Mouse (Mus musculus) embryonic facial prominence, embryonic 13.5 days (tissue): ENCODE data around the gene Copz1. TPM values are rescaled to one million over a fixed set of nuclear protein-coding genes. Genes with fewer than 3 reads are reported as not detected.
A peak's percentile ranks its signal among the peaks of the same experiment; 100 is the strongest.

ENCODE experiments used
- ATAC-seq: fragments of 200-750 bp; cut with Nextera tagmentation; 2 replicates; pipeline ENCODE4 v1.8.0; 2017; ENCODE audit warnings: low read depth; ENCODE audit not compliant: insufficient number of reproducible peaks, insufficient read depth, low FRiP score, low TSS enrichment
- H3K27ac ChIP-seq: fragments of 300-500 bp; sonication (generic); 2 replicates; pipeline ENCODE4 v1.5.1; 2015; ENCODE audit warnings: moderate library complexity, mild to moderate bottlenecking, inconsistent platforms
- H3K27me3 ChIP-seq: fragments of 300-500 bp; sonication (generic); 2 replicates; pipeline ENCODE4 v1.6.1; 2015; ENCODE audit warnings: mild to moderate bottlenecking, inconsistent platforms
- H3K36me3 ChIP-seq: fragments of 300-500 bp; sonication (generic); 2 replicates; pipeline ENCODE4 v1.6.1; 2015; ENCODE audit warnings: mild to moderate bottlenecking, inconsistent platforms
- H3K4me1 ChIP-seq: fragments of 300-500 bp; sonication (generic); 2 replicates; pipeline ENCODE4 v1.6.1; 2015; ENCODE audit warnings: inconsistent platforms
- H3K4me2 ChIP-seq: fragments of 300-500 bp; sonication (generic); 2 replicates; pipeline ENCODE4 v1.6.1; 2015; ENCODE audit warnings: moderate library complexity, mild to moderate bottlenecking, inconsistent platforms
- H3K4me3 ChIP-seq: fragments of 300-500 bp; sonication (generic); 2 replicates; pipeline ENCODE4 v1.5.1; 2015; ENCODE audit warnings: mild to moderate bottlenecking, inconsistent platforms
- H3K9ac ChIP-seq: fragments of 300-500 bp; sonication (generic); 2 replicates; pipeline ENCODE4 v1.6.1; 2015; ENCODE audit warnings: mild to moderate bottlenecking, inconsistent platforms
- H3K9me3 ChIP-seq: fragments of 300-500 bp; sonication (generic); 2 replicates; pipeline ENCODE4 v1.6.1; 2016; ENCODE audit warnings: inconsistent platforms
- WGBS: fragments of 180-500 bp; shearing (Covaris S2); methylation state at CpG from one replicate; pipeline ENCODE4 v1.1.7; 2015; ENCODE audit warnings: mixed read lengths; 5-methylcytosine and 5-hydroxymethylcytosine counted together
- polyA plus RNA-seq: library from polyadenylated mRNA; unstranded; fragments of >200 nt; fragmentation: Nextera tagmentation; extraction: Ambion mirVana; gene quantifications from 2 replicates; pipeline ENCODE4 v1.2.1, GENCODE M21; 2015

Copz1 gene
- polyA plus RNA-seq, 1 experiment from 2014 or later = 287 TPM

GRCm38 (mm10) chr15:103280817-103281464 lies 8.4 kb downstream of the Copz1 start:
- no peak overlapping the region for H3K4me3 ChIP-seq
- ATAC-seq = no peak
- 56% methylated on average over 3 of the region's 3 CpGs for WGBS

GRCm38 (mm10) chr15:103281465-103282205 lies 9.1 kb downstream of the Copz1 start:
- no peaks in the 10 kb centered on the region for H3K27me3 ChIP-seq
- H3K4me1 ChIP-seq = peaks cover 22% of the 10 kb centered on the region
- no peak overlapping the region for H3K4me3 ChIP-seq
- H3K36me3 ChIP-seq = 0 out of 2 replicates have a peak, but pooled peaks cover 5% of the 10 kb centered on the region
- H3K9ac ChIP-seq = no peak overlapping the region
- no peak for ATAC-seq
- no peak overlapping the region for H3K4me2 ChIP-seq
- no peak overlapping the region for H3K27ac ChIP-seq
- WGBS = 93% methylated on average over 3 of the region's 3 CpGs
- no peaks in the 10 kb centered on the region for H3K9me3 ChIP-seq

More at GRCm38 (mm10) chr15:103280817-103281464, 8.4 kb downstream of the Copz1 start:
- Histone ChIP-seq H3K9me3 (no peaks in the 10 kb centered on the region), H3K4me2 (no peak overlapping the region), H3K27ac (no peak overlapping the region), H3K27me3 (no peaks in the 10 kb centered on the region), H3K36me3 (0 out of 2 replicates have a peak, but pooled peaks cover 5% of the 10 kb centered on the region), H3K4me1 (peaks cover 19% of the 10 kb centered on the region), H3K9ac (no peak overlapping the region)

- H3K4me1 ChIP-seq = peaks cover 18% of the 10 kb centered on the region
- no peak overlapping the region for H3K4me2 ChIP-seq
- no peak for ATAC-seq
- no peak overlapping the region for H3K27ac ChIP-seq
- 63% methylated on average over 3 of the region's 3 CpGs for WGBS
- no peaks in the 10 kb centered on the region for H3K27me3 ChIP-seq
- H3K4me3 ChIP-seq = no peak overlapping the region
- H3K36me3 ChIP-seq = peaks cover 18% of the 10 kb centered on the region
- no peaks in the 10 kb centered on the region for H3K9me3 ChIP-seq
- H3K9ac ChIP-seq = no peak overlapping the region
These were observed 11.6 kb downstream of the Copz1 start for GRCm38 (mm10) chr15:103284066-103284465.

- Histone ChIP-seq H3K4me2 (no peak overlapping the region), H3K27ac (0 out of 2 replicates have a peak overlapping the region, but pooled peaks have one; percentile 64), H3K36me3 (peaks cover 23% of the 10 kb centered on the region), H3K4me3 (no peak overlapping the region), H3K27me3 (no peaks in the 10 kb centered on the region), H3K4me1 (peaks cover 19% of the 10 kb centered on the region), H3K9me3 (no peaks in the 10 kb centered on the region), H3K9ac (no peak overlapping the region)
- 40% methylated on average over 2 of the region's 2 CpGs for WGBS
- no peak for ATAC-seq
These were observed 12.1 kb downstream of the Copz1 start for GRCm38 (mm10) chr15:103284647-103285046.

- Histone ChIP-seq H3K36me3 (peaks cover 33% of the 10 kb centered on the region), H3K27ac (peak overlapping the region; percentile 64), H3K9ac (no peak overlapping the region), H3K27me3 (no peaks in the 10 kb centered on the region), H3K4me3 (no peak overlapping the region), H3K9me3 (no peaks in the 10 kb centered on the region), H3K4me1 (peaks cover 24% of the 10 kb centered on the region), H3K4me2 (no peak overlapping the region)
- no peak for ATAC-seq
- 68% methylated on average over 1 of the region's 1 CpGs for WGBS
These were observed 13.4 kb downstream of the Copz1 start for GRCm38 (mm10) chr15:103285778-103286417.

- Histone ChIP-seq H3K4me3 (no peak overlapping the region), H3K9me3 (no peaks in the 10 kb centered on the region), H3K4me2 (no peak overlapping the region), H3K27me3 (no peaks in the 10 kb centered on the region), H3K4me1 (peaks cover 22% of the 10 kb centered on the region), H3K36me3 (peaks cover 60% of the 10 kb centered on the region), H3K27ac (peak overlapping the region; percentile 1; the same call in 1 of the 2 replicates), H3K9ac (no peak overlapping the region; the same call in 1 of the 2 replicates)
- WGBS = 52% methylated on average over 5 of the region's 5 CpGs
- ATAC-seq = no peak
These were observed 17.1 kb downstream of the Copz1 start for GRCm38 (mm10) chr15:103289600-103289999.

GRCm38 (mm10) chr15:103290417-103290816 lies 17.9 kb downstream of the Copz1 start:
- Histone ChIP-seq H3K4me1 (peaks cover 16% of the 10 kb centered on the region), H3K4me3 (no peak overlapping the region), H3K9ac (no peak overlapping the region), H3K9me3 (no peaks in the 10 kb centered on the region), H3K27ac (no peak overlapping the region), H3K27me3 (no peaks in the 10 kb centered on the region), H3K4me2 (no peak overlapping the region), H3K36me3 (peaks cover 64% of the 10 kb centered on the region)
- no peak for ATAC-seq
- WGBS = 75% methylated on average over 6 of the region's 6 CpGs

GRCm38 (mm10) chr15:103290843-103291242 lies 18.3 kb downstream of the Copz1 start:
- H3K9me3 ChIP-seq = no peaks in the 10 kb centered on the region
- peaks cover 16% of the 10 kb centered on the region for H3K4me1 ChIP-seq
- H3K4me2 ChIP-seq = no peak overlapping the region
- H3K27ac ChIP-seq = no peak overlapping the region
- WGBS = 91% methylated on average over 9 of the region's 9 CpGs
- H3K4me3 ChIP-seq = no peak overlapping the region
- H3K27me3 ChIP-seq = no peaks in the 10 kb centered on the region
- no peak overlapping the region for H3K9ac ChIP-seq
- ATAC-seq = no peak
- H3K36me3 ChIP-seq = peaks cover 67% of the 10 kb centered on the region

- Histone ChIP-seq H3K27ac (peak overlapping the region; percentile 39; the same call in 1 of the 2 replicates), H3K4me1 (peaks cover 32% of the 10 kb centered on the region), H3K27me3 (no peaks in the 10 kb centered on the region), H3K4me2 (no peak overlapping the region), H3K9me3 (no peaks in the 10 kb centered on the region), H3K9ac (no peak overlapping the region), H3K36me3 (peaks cover 70% of the 10 kb centered on the region), H3K4me3 (no peak overlapping the region)
- no peak for ATAC-seq
- WGBS = 77% methylated on average over 4 of the region's 4 CpGs
These were observed 20.3 kb downstream of the Copz1 start for GRCm38 (mm10) chr15:103292673-103293345.

GRCm38 (mm10) chr15:103293375-103293774 lies 20.9 kb downstream of the Copz1 start:
- no peaks in the 10 kb centered on the region for H3K9me3 ChIP-seq
- WGBS = 93% methylated on average over 2 of the region's 2 CpGs
- H3K36me3 ChIP-seq = peaks cover 76% of the 10 kb centered on the region
- no peak overlapping the region for H3K27ac ChIP-seq
- no peak overlapping the region for H3K4me3 ChIP-seq
- peaks cover 38% of the 10 kb centered on the region for H3K4me1 ChIP-seq
- ATAC-seq = no peak
- H3K27me3 ChIP-seq = no peaks in the 10 kb centered on the region
- no peak overlapping the region for H3K4me2 ChIP-seq
- H3K9ac ChIP-seq = no peak overlapping the region

GRCm38 (mm10) chr15:103294649-103295048 lies 22.1 kb downstream of the Copz1 start:
- 32% methylated on average over 2 of the region's 2 CpGs for WGBS
- Histone ChIP-seq H3K27me3 (no peaks in the 10 kb centered on the region), H3K4me3 (no peak overlapping the region), H3K36me3 (peaks cover 75% of the 10 kb centered on the region), H3K4me1 (peaks cover 49% of the 10 kb centered on the region), H3K4me2 (no peak overlapping the region), H3K9me3 (no peaks in the 10 kb centered on the region), H3K9ac (no peak overlapping the region), H3K27ac (peak overlapping the region; percentile 17; the same call in 1 of the 2 replicates)
- ATAC-seq = no peak
